Mouse (Mus musculus) embryonic facial prominence, embryonic 11.5 days (tissue): ENCODE measurements around the gene Map4k4. TPM values are rescaled to one million over a fixed set of nuclear protein-coding genes. Genes with fewer than 3 reads are reported as not detected.

Experiments used
- ATAC-seq: fragments of 200-750 bp; cut with Nextera tagmentation; replicated peaks from 2 replicates; pipeline ENCODE4 v1.8.0; 2017; ENCODE audit warnings: low read depth; ENCODE audit not compliant: insufficient number of reproducible peaks, low FRiP score, low TSS enrichment
- DNase-seq: peaks from one replicate; pipeline ENCODE4 v3.0.0-alpha.2; 2015; ENCODE audit warnings: low spot score
- H3K27ac ChIP-seq: fragments of 300-500 bp; sonication (generic); replicated peaks from 2 replicates; pipeline ENCODE4 v1.5.1; 2014; ENCODE audit warnings: mild to moderate bottlenecking, low read depth, low read length, control low read depth
- H3K27me3 ChIP-seq: fragments of 300-500 bp; sonication (generic); 2 replicates; pipeline ENCODE4 v1.6.1; 2014; ENCODE audit warnings: mild to moderate bottlenecking, low read length, moderate library complexity, mixed read lengths; ENCODE audit not compliant: control insufficient read depth, insufficient read depth
- H3K36me3 ChIP-seq: fragments of 300-500 bp; sonication (generic); replicated peaks from 2 replicates; pipeline ENCODE4 v1.6.1; 2014; ENCODE audit warnings: low read depth, mild to moderate bottlenecking, low read length, moderate library complexity, mixed read lengths; ENCODE audit not compliant: control insufficient read depth, insufficient read depth
- H3K4me1 ChIP-seq: fragments of 300-500 bp; sonication (generic); 2 replicates; pipeline ENCODE4 v1.6.1; 2014; ENCODE audit warnings: low read length, mixed read lengths; ENCODE audit not compliant: control insufficient read depth, insufficient read depth
- H3K4me2 ChIP-seq: fragments of 300-500 bp; sonication (generic); 2 replicates; pipeline ENCODE4 v1.6.1; 2014; ENCODE audit warnings: low read depth, mild to moderate bottlenecking, control low read depth, low read length, moderate library complexity
- H3K4me3 ChIP-seq: fragments of 300-500 bp; sonication (generic); 2 replicates; pipeline ENCODE4 v1.5.1; 2014; ENCODE audit warnings: low read depth, low read length, control low read depth
- H3K9ac ChIP-seq: fragments of 300-500 bp; sonication (generic); replicated peaks from 2 replicates; pipeline ENCODE4 v1.6.1; 2014; ENCODE audit warnings: mild to moderate bottlenecking, control low read depth, low read length
- H3K9me3 ChIP-seq: fragments of 300-500 bp; sonication (generic); replicated peaks from 2 replicates; pipeline ENCODE4 v1.6.1; 2016; ENCODE audit warnings: mild to moderate bottlenecking, low read length, inconsistent platforms, mixed read lengths; ENCODE audit not compliant: control insufficient read depth
- WGBS: fragments of 180-500 bp; shearing (Covaris S2); extraction: QIAGEN DNeasy Blood & Tissue Kit; methylation state at CpG from one replicate; pipeline ENCODE4 v1.1.7; 2014; 5-methylcytosine and 5-hydroxymethylcytosine counted together
- polyA plus RNA-seq: library from polyadenylated mRNA; unstranded; fragments of >200 nt; fragmentation: Nextera tagmentation; extraction: Ambion mirVana; gene quantifications from 2 replicates; pipeline ENCODE4 v1.2.1, GENCODE M21; 2014

Gene Map4k4
- polyA plus RNA-seq, 1 experiment from 2014 or later: 27.7 TPM

DNA sequence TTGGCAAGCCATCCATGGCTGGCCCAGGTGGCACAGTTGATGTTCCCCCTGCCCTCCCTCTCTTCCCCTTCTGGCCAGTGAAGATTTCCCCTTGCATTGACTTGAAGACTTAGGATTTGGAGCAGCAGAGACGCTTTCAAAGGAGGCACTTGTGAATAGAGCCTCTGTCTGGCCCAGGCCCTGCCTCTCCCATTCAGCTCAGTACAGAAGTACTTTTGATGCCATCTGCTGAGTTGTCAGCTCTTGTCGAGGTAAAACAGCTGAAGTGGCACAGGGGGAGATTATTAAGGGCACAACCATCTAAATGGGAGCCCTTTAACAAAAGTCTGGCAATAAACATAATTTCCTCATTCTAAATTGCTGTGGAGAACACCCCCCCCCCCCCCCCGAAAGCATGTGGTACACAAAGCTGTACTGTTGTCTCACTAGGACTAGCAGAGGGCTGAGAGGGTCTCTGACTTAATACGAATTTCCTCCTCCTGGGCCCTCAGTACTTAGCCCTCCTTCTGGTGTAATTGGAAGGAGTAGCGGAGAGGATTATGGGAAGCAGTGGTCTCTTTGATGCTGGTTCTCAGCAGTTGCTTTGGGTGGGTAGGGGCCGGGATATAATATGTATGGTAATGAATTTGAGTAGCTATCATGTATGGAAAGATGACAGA lies 47.1 kb downstream of the Map4k4 start:
- peak; percentile 68 for ATAC-seq
- H3K4me2 ChIP-seq: no peak overlapping the region
- no peaks in the 10 kb centered on the region for H3K27me3 ChIP-seq
- H3K27ac ChIP-seq: 0 out of 2 replicates have a peak overlapping the region, but pooled peaks have one; percentile 9
- peaks cover 12% of the 10 kb centered on the region for H3K4me1 ChIP-seq
- no peaks in the 10 kb centered on the region for H3K9me3 ChIP-seq
- no peak overlapping the region for H3K9ac ChIP-seq
- WGBS: 25% methylated on average over 6 of the region's 6 CpGs
- no peaks in the 10 kb centered on the region for H3K36me3 ChIP-seq
- DNase-seq: peak; percentile 49
- no peak overlapping the region for H3K4me3 ChIP-seq

DNA sequence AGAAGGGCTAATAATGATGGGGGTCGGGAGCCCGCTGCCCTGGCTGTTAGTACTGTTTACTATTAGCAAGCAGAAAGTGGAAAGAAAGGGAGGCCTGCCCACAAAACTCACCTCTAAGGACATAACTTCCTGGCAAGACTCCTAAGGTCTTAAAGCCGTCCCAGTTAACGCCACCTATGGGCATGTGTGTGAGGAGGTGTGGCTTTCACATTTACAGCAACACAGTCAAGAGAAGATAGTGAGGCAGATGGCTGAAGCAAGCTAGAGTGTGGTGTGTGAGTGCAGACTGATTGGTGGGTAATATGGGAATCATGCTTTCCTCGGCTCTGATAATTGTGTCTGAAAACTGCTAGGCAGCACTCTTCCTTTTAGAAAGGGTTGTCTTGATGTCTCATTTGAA lies 48.5 kb downstream of the Map4k4 start:
- H3K4me1 ChIP-seq: peaks cover 5% of the 10 kb centered on the region

DNA sequence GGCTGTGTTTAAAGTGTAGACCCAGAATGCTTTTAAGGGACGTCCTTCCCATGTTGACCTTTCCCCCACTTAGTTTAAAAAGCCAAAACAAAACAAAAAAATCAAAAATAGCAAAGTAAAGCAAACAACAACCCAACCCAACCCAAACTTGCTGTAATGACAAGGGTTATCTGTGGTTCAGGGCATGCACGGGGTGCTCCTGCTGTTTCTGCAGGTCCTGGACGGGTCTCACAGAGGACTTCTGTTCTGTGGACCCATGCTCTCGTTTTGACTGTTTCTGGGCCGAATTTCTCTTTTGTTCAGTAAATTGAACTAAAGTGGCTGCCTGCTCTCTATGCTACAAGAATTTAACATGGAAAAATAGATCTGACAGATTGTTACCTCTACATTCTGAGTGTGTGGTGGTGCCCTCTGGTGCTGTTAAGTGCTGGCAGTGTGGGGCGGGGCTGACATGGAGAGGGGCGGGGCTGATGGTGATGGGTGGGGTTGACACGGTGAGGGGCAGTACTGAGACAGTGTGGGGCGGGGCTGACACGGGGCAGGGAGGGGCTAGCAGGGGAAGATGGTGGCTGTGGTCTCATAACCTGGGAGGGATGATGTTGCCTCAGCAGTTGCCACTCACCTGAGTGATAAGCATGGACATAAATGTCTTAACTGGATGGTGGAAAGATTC lies 49.2 kb downstream of the Map4k4 start:
- no peak overlapping the region for H3K4me2 ChIP-seq
- ATAC-seq (no peak), DNase-seq (no peak)
- H3K27me3 ChIP-seq: no peaks in the 10 kb centered on the region
- no peak overlapping the region for H3K4me3 ChIP-seq
- H3K36me3 ChIP-seq: no peaks in the 10 kb centered on the region
- H3K9me3 ChIP-seq: no peaks in the 10 kb centered on the region
- peaks cover 5% of the 10 kb centered on the region for H3K4me1 ChIP-seq
- H3K9ac ChIP-seq: no peak overlapping the region
- H3K27ac ChIP-seq: no peak overlapping the region
- 37% methylated on average over 10 of the region's 10 CpGs for WGBS

More for the DNA sequence above, 48.5 kb downstream of the Map4k4 start:
- no peak overlapping the region for H3K4me2 ChIP-seq
- H3K9me3 ChIP-seq: no peaks in the 10 kb centered on the region
- no peak overlapping the region for H3K4me3 ChIP-seq
- H3K27ac ChIP-seq: no peak overlapping the region
- DNase-seq: no peak
- H3K36me3 ChIP-seq: no peaks in the 10 kb centered on the region
- H3K27me3 ChIP-seq: no peaks in the 10 kb centered on the region
- 43% methylated on average over 5 of the region's 5 CpGs for WGBS
- H3K9ac ChIP-seq: no peak overlapping the region
- no peak for ATAC-seq

DNA sequence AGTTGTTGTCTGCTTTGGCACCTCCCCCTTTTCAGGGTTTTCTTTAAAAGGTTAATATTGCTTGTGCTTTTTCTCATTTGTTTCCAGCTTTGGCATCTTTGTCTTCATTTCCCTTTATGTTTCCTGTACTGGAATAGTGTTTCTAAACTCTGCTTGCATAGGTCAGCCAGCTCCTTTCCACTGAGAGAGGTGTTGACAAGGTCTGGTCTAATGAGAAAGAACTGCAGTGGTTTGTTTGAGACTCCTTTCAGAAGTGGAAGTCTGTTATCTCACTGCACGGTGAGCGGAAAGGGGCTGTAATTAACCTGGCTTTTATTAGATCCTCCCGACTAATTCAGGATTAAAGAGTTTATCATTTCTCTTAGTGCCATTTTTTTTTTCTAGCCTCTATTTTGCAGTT lies 49.9 kb downstream of the Map4k4 start:
- DNase-seq (no peak), ATAC-seq (no peak)
- no peaks in the 10 kb centered on the region for H3K36me3 ChIP-seq
- H3K4me3 ChIP-seq: no peak overlapping the region
- H3K27ac ChIP-seq: no peak overlapping the region
- WGBS: 75% methylated on average over 3 of the region's 3 CpGs
- H3K27me3 ChIP-seq: no peaks in the 10 kb centered on the region
- H3K9me3 ChIP-seq: no peaks in the 10 kb centered on the region
- peaks cover 5% of the 10 kb centered on the region for H3K4me1 ChIP-seq
- H3K4me2 ChIP-seq: no peak overlapping the region
- H3K9ac ChIP-seq: no peak overlapping the region

DNA sequence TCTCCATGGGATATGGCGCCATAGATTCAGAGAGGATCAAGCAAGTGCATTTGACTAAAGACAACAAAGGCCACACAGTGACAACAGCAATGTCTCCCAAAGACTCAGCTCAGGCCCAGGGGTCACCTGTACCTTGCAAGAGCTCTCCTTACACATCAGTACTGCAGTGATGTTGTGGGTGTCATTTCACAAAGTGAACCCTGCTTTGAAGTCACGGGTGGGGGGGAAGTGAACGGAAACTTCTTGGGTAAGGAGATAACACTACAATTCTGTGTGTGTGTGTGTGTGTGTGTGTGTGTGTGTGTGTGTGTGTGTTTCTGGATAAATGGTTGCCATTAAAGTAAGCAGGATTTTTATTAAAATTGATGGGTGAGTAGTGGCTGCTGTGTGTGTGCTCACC lies 53.9 kb downstream of the Map4k4 start:
- Histone ChIP-seq H3K4me3 (no peak overlapping the region), H3K36me3 (no peaks in the 10 kb centered on the region), H3K27me3 (no peaks in the 10 kb centered on the region), H3K4me1 (peaks cover 5% of the 10 kb centered on the region), H3K4me2 (no peak overlapping the region), H3K27ac (no peak overlapping the region), H3K9me3 (no peaks in the 10 kb centered on the region), H3K9ac (no peak overlapping the region)
- DNase-seq (no peak), ATAC-seq (no peak)
- WGBS: 91% methylated on average over 3 of the region's 3 CpGs

DNA sequence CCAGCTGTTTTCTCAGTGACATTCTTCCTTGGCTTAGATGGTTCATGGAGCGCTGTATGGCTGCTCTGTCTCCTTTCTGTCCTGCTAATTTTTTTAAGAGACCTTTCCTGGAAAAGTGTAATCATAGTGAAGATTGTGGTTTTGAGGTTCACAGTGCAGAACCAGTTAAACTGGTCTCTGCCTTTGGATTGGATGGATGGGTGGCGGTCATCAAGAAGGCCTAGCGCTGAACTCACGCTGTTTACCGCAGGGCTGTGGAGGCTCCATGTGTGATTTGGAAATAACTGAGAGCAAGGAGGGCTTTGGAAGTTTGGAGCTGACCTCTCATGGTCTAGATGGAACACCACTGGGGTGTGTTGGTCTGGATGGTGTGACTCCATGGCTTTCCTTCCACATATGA lies 56.0 kb downstream of the Map4k4 start:
- DNase-seq (no peak), ATAC-seq (no peak)
- no peak overlapping the region for H3K9ac ChIP-seq
- H3K4me2 ChIP-seq: no peak overlapping the region
- no peaks in the 10 kb centered on the region for H3K9me3 ChIP-seq
- H3K27me3 ChIP-seq: no peaks in the 10 kb centered on the region
- 67% methylated on average over 5 of the region's 5 CpGs for WGBS
- H3K4me1 ChIP-seq: peaks cover 5% of the 10 kb centered on the region
- H3K36me3 ChIP-seq: no peaks in the 10 kb centered on the region
- H3K27ac ChIP-seq: no peak overlapping the region
- H3K4me3 ChIP-seq: no peak overlapping the region

DNA sequence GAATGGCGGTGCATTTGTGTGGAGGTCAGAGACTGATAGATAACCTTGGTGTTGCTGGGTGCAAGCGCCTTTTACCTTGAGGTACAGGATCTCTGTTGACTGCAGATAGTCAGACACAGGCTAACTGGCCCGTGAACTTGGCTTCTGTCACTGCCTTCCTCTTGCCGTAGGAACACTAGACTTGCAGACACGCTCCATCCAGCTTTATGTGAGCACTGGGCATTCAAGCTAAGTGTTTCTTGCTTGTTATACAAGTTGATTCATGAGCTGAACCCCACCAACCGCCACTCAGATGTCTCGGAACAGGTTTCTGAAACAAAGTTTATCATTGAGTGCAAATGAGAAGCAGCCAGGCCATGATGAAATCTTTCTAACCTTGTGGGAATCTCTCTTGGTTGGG lies 57.3 kb downstream of the Map4k4 start:
- no peak overlapping the region for H3K4me3 ChIP-seq
- no peaks in the 10 kb centered on the region for H3K9me3 ChIP-seq
- no peaks in the 10 kb centered on the region for H3K27me3 ChIP-seq
- WGBS: 90% methylated on average over 7 of the region's 7 CpGs
- no peak overlapping the region for H3K9ac ChIP-seq
- no peak for ATAC-seq
- no peaks in the 10 kb centered on the region; the same call in 1 of the 2 replicates for H3K4me1 ChIP-seq
- DNase-seq: no peak
- H3K36me3 ChIP-seq: no peaks in the 10 kb centered on the region
- H3K4me2 ChIP-seq: no peak overlapping the region
- H3K27ac ChIP-seq: no peak overlapping the region

DNA sequence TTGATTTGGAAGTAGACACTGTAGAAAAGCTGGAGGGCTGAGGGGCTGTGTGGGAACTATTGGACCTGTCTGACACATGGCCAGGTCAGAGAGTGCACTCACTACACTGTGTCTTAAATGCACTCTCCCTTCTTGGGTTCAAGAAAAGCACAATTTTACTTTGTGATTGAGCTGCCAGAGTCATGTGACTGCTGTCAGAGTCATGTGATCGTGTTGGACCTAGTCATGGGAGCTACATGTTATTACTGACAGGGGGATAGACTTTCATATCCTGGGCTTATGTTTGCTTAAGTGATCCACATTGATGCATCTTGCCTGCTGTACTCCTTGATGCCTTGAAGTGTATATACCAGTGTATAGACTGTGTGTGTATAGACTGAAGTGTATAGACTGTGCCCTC lies 59.9 kb downstream of the Map4k4 start:
- no peaks in the 10 kb centered on the region for H3K27me3 ChIP-seq
- H3K27ac ChIP-seq: no peak overlapping the region
- H3K4me3 ChIP-seq: no peak overlapping the region
- no peaks in the 10 kb centered on the region; the same call in 1 of the 2 replicates for H3K4me1 ChIP-seq
- DNase-seq: no peak
- no peak for ATAC-seq
- H3K9me3 ChIP-seq: no peaks in the 10 kb centered on the region
- no peak overlapping the region for H3K4me2 ChIP-seq
- H3K36me3 ChIP-seq: no peaks in the 10 kb centered on the region; the same call in 1 of the 2 replicates
- H3K9ac ChIP-seq: no peak overlapping the region
- 95% methylated on average over 1 of the region's 1 CpGs for WGBS
